Mouse (Mus musculus) heart, adult 2 months (tissue): Measurements from ENCODE around the gene Rprml. TPM values are rescaled to one million over a fixed set of nuclear protein-coding genes. Genes with fewer than 3 reads are reported as not detected.

Source experiments
- DNase-seq, 2 experiments: peaks; one replicate each; pipeline ENCODE4 v3.0.0; 2021
- H3K27ac ChIP-seq: fragments of 200-600 bp; 2 replicates; pipeline ENCODE4 v1.8.1; 2022
- H3K27me3 ChIP-seq: fragments of 200-500 bp; 2 replicates; pipeline ENCODE4 v1.6.1; 2012; ENCODE audit warnings: mild to moderate bottlenecking, low read length, inconsistent platforms, mixed read lengths; ENCODE audit not compliant: control insufficient read depth, insufficient read depth
- H3K36me3 ChIP-seq: fragments of 200-500 bp; 2 replicates; pipeline ENCODE4 v1.6.1; 2012; ENCODE audit warnings: low read length, inconsistent platforms; ENCODE audit not compliant: control insufficient read depth, insufficient read depth
- H3K4me1 ChIP-seq: fragments of 200-500 bp; 2 replicates; pipeline ENCODE4 v1.6.1; 2011; ENCODE audit warnings: low read length; ENCODE audit not compliant: control insufficient read depth, insufficient read depth
- H3K4me3 ChIP-seq: fragments of 200-600 bp; 2 replicates; pipeline ENCODE4 v1.8.1; 2022
- H3K79me2 ChIP-seq: fragments of 200-500 bp; replicated peaks from 2 replicates; pipeline ENCODE4 v1.6.1; 2012; ENCODE audit warnings: mild to moderate bottlenecking, inconsistent platforms, low read length, moderate library complexity, mixed read lengths; ENCODE audit not compliant: control insufficient read depth, insufficient read depth
- H3K9ac ChIP-seq: fragments of 200-500 bp; 2 replicates; pipeline ENCODE4 v1.6.1; 2012; ENCODE audit warnings: low read depth, mild to moderate bottlenecking, control low read depth, inconsistent platforms, low read length, mixed read lengths
- CTCF ChIP-seq: fragments of 200-600 bp; IDR thresholded peaks from 2 replicates; pipeline ENCODE4 v1.8.1; 2022; ENCODE audit warnings: antibody characterized with exemption, mild to moderate bottlenecking, moderate library complexity
- EP300 ChIP-seq: fragments of 200-500 bp; IDR thresholded peaks from 2 replicates; pipeline ENCODE4 v1.6.1; 2011; ENCODE audit warnings: low read depth, low read length, control low read depth; ENCODE audit not compliant: insufficient read depth
- POLR2A ChIP-seq: fragments of 200-500 bp; IDR thresholded peaks from 2 replicates; pipeline ENCODE4 v1.6.1; 2011; ENCODE audit warnings: mild to moderate bottlenecking, low read depth, low read length, control low read depth; ENCODE audit not compliant: insufficient read depth
- WGBS: fragments of 180-500 bp; shearing (Covaris S2); methylation state at CpG from one replicate; pipeline ENCODE4 v1.1.7; 2018; 5-methylcytosine and 5-hydroxymethylcytosine counted together
- intact Hi-C: fragments of 180-260 bp; cut with DNase I; formaldehyde crosslinking; loops from one replicate; pipeline ENCODE4 v1.15.1; 2025
- long read RNA-seq: library from polyadenylated mRNA; stranded (forward); transcript quantifications from one replicate; pipeline ENCODE4 v2.0.0, GENCODE M21; 2021
- polyA plus RNA-seq: library from polyadenylated mRNA; depleted of rRNA; stranded (reverse); fragments of >200 nt; gene quantifications from 2 replicates; pipeline ENCODE4 v1.2.3, GENCODE M21; 2012; rRNA removed
- total RNA-seq, 2 experiments: library from RNA; stranded (reverse); gene quantifications; 2 replicates each; pipeline ENCODE4 v1.2.3; 2021

The Rprml gene
- total RNA-seq (not detected), polyA plus RNA-seq (not detected in 2 replicates)
- long read RNA-seq, result 0 reads

DNA sequence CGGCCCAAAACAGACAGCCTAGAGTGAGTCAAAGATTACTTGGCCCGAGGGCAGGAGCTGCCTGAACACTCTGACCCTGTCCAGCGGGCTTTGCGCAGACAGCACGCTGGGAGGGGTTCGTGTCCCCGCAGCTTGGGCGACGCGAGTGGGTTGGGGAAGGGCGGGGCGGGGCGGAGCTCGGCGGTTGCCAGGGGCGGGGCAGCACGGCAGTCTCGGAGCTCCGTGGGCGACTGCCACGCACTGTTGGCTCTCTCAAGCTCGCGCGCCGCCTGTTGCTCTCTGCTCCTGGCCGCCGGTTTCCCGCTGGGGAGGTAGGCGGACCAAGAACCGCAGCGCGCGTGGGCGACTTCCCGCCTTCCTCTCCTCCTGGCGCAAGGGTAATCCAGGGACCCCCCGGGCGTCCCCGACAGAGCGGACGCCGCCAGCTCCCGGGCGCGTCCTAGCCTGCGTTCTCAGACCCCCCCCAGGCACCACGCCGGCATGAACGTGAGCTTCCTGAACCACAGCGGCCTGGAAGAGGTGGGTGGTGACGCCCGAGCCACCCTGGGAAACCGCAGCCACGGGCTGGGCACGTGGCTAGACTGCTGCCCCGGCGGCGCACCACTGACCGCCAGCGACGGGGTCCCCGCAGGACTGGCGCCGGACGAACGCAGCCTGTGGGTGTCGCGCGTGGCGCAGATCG lies at the start of gene Rprml:
Gene Rprml, plus strand, starts transcription at position 270 of the 682 bp plus-strand sequence.
- Histone ChIP-seq H3K4me1 (no peaks in the 10 kb centered on the region), H3K36me3 (no peaks in the 10 kb centered on the region), H3K9ac (no peak within 1 kb of the TSS), H3K27ac (no peak within 1 kb of the TSS), H3K79me2 (no peaks in the 10 kb centered on the region), H3K4me3 (no peak within 1 kb of the TSS), H3K27me3 (peaks cover 15% of the 10 kb centered on the region)
- DNase-seq, result no peak
- no peak for TF ChIP-seq POLR2A
- no peak for TF ChIP-seq EP300
- no peak for TF ChIP-seq CTCF
- WGBS, result 1% methylated on average over 71 of the region's 71 CpGs
- intact Hi-C loops, result no loop called here

DNA sequence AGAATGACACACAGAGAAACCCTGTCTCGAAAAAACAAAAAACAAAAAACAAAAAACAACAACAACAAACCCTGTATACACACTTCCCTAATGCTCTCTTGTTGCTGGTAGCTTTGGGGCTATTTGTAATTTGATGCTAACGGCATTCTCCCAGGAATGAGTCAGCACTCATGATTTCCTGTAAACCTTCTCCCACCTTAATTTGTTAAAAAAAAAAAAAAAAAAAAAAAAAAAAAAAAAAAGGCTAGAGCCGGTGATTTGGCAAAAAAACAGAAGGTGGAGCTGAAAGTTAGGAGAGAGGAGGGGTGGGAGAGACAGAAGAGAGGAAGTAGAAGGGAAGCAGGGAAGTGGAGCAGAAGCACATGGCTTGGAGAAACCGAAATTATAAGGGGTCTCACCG lies 42.8 kb upstream of the Rprml start:
- no peaks in the 10 kb centered on the region for H3K79me2 ChIP-seq
- no peak overlapping the region for H3K4me3 ChIP-seq
- no peaks in the 10 kb centered on the region for H3K4me1 ChIP-seq
- intact Hi-C loops, result no loop called here
- H3K36me3 ChIP-seq, result no peaks in the 10 kb centered on the region
- H3K27ac ChIP-seq, result no peak overlapping the region
- no peak for TF ChIP-seq POLR2A
- TF ChIP-seq CTCF, result no peak
- no peak for TF ChIP-seq EP300
- 40% methylated on average over 5 of the region's 5 CpGs for WGBS
- DNase-seq, result no peak
- no peaks in the 10 kb centered on the region for H3K27me3 ChIP-seq
- H3K9ac ChIP-seq, result no peak overlapping the region

DNA sequence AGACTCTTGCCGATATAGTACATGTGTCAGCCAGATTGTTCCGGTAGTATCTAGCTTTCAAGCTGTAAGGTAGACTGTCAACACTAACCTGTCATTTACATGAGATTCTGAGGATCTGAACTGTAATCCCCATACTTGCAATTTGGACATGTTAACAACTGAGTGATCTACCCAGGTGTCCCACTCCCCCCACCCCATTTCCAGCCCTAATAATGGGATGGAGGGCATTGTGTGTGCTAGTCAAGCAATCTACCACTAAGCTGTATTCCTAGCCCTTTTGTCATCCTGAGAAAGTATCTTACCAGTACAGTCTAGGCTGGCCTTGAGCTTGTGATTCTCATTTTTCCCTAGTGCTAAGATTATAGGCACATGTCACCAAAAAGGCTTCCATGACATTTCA lies 38.6 kb upstream of the Rprml start:
- no peaks in the 10 kb centered on the region for H3K79me2 ChIP-seq
- H3K36me3 ChIP-seq, result no peaks in the 10 kb centered on the region
- intact Hi-C loops, result no loop called here
- no peaks in the 10 kb centered on the region for H3K27me3 ChIP-seq
- no peak for DNase-seq
- H3K4me3 ChIP-seq, result no peak overlapping the region
- no peak overlapping the region for H3K9ac ChIP-seq
- WGBS, result 87% methylated on average over 2 of the region's 2 CpGs
- H3K4me1 ChIP-seq, result no peaks in the 10 kb centered on the region
- TF ChIP-seq EP300, result no peak
- no peak for TF ChIP-seq POLR2A
- no peak for TF ChIP-seq CTCF
- H3K27ac ChIP-seq, result no peak overlapping the region

DNA sequence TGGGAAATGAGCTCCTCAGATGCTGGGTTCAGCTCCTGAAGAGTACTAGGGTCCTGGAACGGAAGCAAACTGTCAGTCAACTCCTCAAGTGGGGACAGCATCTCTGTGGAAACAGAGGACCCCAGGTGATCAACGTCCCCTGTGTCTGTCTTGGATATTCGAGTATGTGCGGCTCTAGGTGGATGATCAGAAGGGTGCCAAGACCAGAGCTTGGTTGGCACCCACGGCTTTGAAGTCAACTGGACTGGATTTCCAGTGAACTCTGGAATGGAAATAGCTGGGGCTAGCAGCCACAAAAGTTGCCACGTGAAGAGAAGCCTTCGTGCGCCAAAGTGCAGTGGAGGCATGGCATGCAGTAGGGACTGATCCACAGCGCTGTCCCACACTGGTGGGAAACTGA lies 28.3 kb upstream of the Rprml start, which contains the start of gene Gm884:
Gene Gm884, minus strand, starts transcription at position 101 of the 400 bp plus-strand sequence.
- WGBS, result 75% methylated on average over 9 of the region's 9 CpGs
- intact Hi-C loops, result no loop called here

DNA sequence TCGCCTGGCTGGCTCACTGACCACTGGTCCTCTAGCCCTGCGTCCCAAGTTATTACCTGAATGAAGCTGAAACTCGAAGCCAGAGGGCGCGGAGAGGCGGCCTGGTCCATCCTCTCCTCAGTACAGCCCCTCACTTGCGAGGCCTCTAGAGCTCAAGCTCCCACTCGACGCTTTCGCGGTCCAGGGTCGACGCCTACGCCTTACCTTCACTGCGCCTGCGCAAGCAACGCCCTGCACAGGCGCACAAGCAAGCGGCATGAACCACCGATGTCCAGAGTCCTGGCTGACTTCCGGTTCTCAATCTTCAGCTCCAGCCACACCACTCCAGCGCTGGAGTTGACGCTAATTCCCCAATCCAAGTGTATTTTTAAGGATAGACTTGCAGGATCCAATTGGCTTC lies 21.9 kb upstream of the Rprml start:
- Histone ChIP-seq H3K36me3 (no peaks in the 10 kb centered on the region), H3K79me2 (no peaks in the 10 kb centered on the region), H3K27ac (no peak overlapping the region), H3K27me3 (no peaks in the 10 kb centered on the region), H3K9ac (no peak overlapping the region), H3K4me3 (no peak overlapping the region), H3K4me1 (no peaks in the 10 kb centered on the region)
- WGBS, result 73% methylated on average over 23 of the region's 23 CpGs
- intact Hi-C loops, result no loop called here
- no peak for TF ChIP-seq POLR2A
- TF ChIP-seq EP300, result no peak
- TF ChIP-seq CTCF, result no peak
- no peak for DNase-seq

More for the DNA sequence above, 28.3 kb upstream of the Rprml start, which contains the start of gene Gm884:
- Histone ChIP-seq H3K9ac (no peak within 1 kb of the TSS), H3K79me2 (no peaks in the 10 kb centered on the region), H3K4me3 (no peak within 1 kb of the TSS), H3K27ac (no peak within 1 kb of the TSS), H3K4me1 (no peaks in the 10 kb centered on the region), H3K27me3 (no peaks in the 10 kb centered on the region), H3K36me3 (no peaks in the 10 kb centered on the region)
- DNase-seq, result no peak
- no peak for TF ChIP-seq EP300
- TF ChIP-seq POLR2A, result no peak
- no peak for TF ChIP-seq CTCF

DNA sequence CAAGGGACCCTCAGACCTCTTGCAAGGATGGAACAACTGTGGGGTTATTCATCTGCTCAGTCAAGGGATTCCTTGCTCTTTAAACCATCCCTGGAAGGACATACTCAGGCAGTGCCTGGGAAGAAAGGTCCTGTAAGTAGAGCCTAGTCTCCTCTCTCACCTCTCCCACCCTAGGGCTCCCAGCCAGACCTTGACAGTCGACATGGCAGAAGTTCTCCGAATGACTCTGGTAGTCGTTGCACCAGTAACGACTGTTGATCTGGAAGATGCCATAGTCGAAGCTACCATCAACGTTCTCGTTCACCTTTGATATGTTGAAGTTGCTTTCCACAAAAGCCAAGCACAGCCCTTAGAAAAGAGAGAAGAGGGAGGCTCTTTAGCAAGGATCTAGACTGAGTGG lies 14.6 kb upstream of the Rprml start:
- no peak for TF ChIP-seq CTCF
- Histone ChIP-seq H3K9ac (no peak overlapping the region), H3K27ac (no peak overlapping the region), H3K79me2 (no peaks in the 10 kb centered on the region), H3K4me3 (no peak overlapping the region), H3K36me3 (no peaks in the 10 kb centered on the region), H3K4me1 (no peaks in the 10 kb centered on the region), H3K27me3 (no peaks in the 10 kb centered on the region; the same call in 1 of the 2 replicates)
- WGBS, result 77% methylated on average over 7 of the region's 7 CpGs
- no peak for DNase-seq
- intact Hi-C loops, result no loop called here
